Mouse (Mus musculus) intestine, postnatal 0 days (tissue): Measurements from ENCODE around the gene Akirin1. TPM values are rescaled to one million over a fixed set of nuclear protein-coding genes. Genes with fewer than 3 reads are reported as not detected.

Experiments
- ATAC-seq: fragments of 200-750 bp; cut with Nextera tagmentation; 2 replicates; pipeline ENCODE4 v1.8.0; 2017; ENCODE audit warnings: mild to moderate bottlenecking, moderate TSS enrichment, moderate library complexity
- H3K27ac ChIP-seq: fragments of 300-500 bp; sonication (generic); 2 replicates; pipeline ENCODE4 v1.5.1; 2014; ENCODE audit warnings: mild to moderate bottlenecking, low read depth, low read length, moderate library complexity
- H3K27me3 ChIP-seq: fragments of 300-500 bp; sonication (generic); replicated peaks from 2 replicates; pipeline ENCODE4 v1.6.1; 2014; ENCODE audit warnings: low read length, mixed read lengths; ENCODE audit not compliant: control insufficient read depth, insufficient read depth
- H3K36me3 ChIP-seq: fragments of 300-500 bp; sonication (generic); 2 replicates; pipeline ENCODE4 v1.6.1; 2014; ENCODE audit warnings: mild to moderate bottlenecking, moderate library complexity; ENCODE audit not compliant: control insufficient read depth, insufficient read depth
- H3K4me1 ChIP-seq: fragments of 300-500 bp; sonication (generic); replicated peaks from 2 replicates; pipeline ENCODE4 v1.6.1; 2014; ENCODE audit warnings: antibody characterized with exemption, low read length, mixed read lengths; ENCODE audit not compliant: control insufficient read depth, insufficient read depth
- H3K4me2 ChIP-seq: fragments of 300-500 bp; sonication (generic); replicated peaks from 2 replicates; pipeline ENCODE4 v1.6.1; 2014; ENCODE audit warnings: low read depth, mild to moderate bottlenecking, moderate library complexity
- H3K4me3 ChIP-seq: fragments of 300-500 bp; sonication (generic); 2 replicates; pipeline ENCODE4 v1.5.1; 2014; ENCODE audit warnings: low read depth, low read length
- H3K9ac ChIP-seq: fragments of 300-500 bp; sonication (generic); 2 replicates; pipeline ENCODE4 v1.6.1; 2014; ENCODE audit warnings: mild to moderate bottlenecking, low read depth, low read length
- H3K9me3 ChIP-seq: fragments of 300-500 bp; sonication (generic); 2 replicates; pipeline ENCODE4 v1.6.1; 2016; ENCODE audit warnings: mixed run types; ENCODE audit not compliant: control insufficient read depth
- CTCF ChIP-seq: sonication (generic); IDR thresholded peaks from 2 replicates; pipeline ENCODE4 v1.5.1; 2016; ENCODE audit warnings: low read depth, mild to moderate bottlenecking, control low read depth, antibody characterized with exemption, moderate library complexity
- WGBS: fragments of 180-500 bp; shearing (Covaris S2); extraction: QIAGEN DNeasy Blood & Tissue Kit; methylation state at CpG from one replicate; pipeline ENCODE4 v1.1.7; 2014; 5-methylcytosine and 5-hydroxymethylcytosine counted together
- polyA plus RNA-seq: library from polyadenylated mRNA; unstranded; fragments of >200 nt; fragmentation: Nextera tagmentation; extraction: Ambion mirVana; gene quantifications from 2 replicates; pipeline ENCODE4 v1.2.1, GENCODE M21; 2015

Gene Akirin1
- polyA plus RNA-seq, 1 experiment from 2014 or later = 38.0 TPM

- no peak for TF ChIP-seq CTCF
- Histone ChIP-seq H3K27ac (no peak overlapping the region), H3K4me1 (no peaks in the 10 kb centered on the region), H3K9ac (no peak overlapping the region), H3K27me3 (no peaks in the 10 kb centered on the region), H3K4me2 (no peak overlapping the region), H3K9me3 (no peaks in the 10 kb centered on the region), H3K36me3 (no peaks in the 10 kb centered on the region), H3K4me3 (no peak overlapping the region)
- 94% methylated on average over 5 of the region's 5 CpGs for WGBS
- ATAC-seq = no peak
These were observed 42.8 kb downstream of the Akirin1 start for GRCm38 (mm10) chr4:123707340-123707739.

GRCm38 (mm10) chr4:123705340-123705739 lies 44.8 kb downstream of the Akirin1 start:
- Histone ChIP-seq H3K27me3 (no peaks in the 10 kb centered on the region), H3K27ac (no peak overlapping the region), H3K4me2 (no peak overlapping the region), H3K36me3 (no peaks in the 10 kb centered on the region), H3K9ac (no peak overlapping the region), H3K4me3 (no peak overlapping the region), H3K4me1 (no peaks in the 10 kb centered on the region), H3K9me3 (no peaks in the 10 kb centered on the region)
- no peak for TF ChIP-seq CTCF
- WGBS = 86% methylated on average over 2 of the region's 2 CpGs
- no peak for ATAC-seq

- no peaks in the 10 kb centered on the region for H3K27me3 ChIP-seq
- H3K4me3 ChIP-seq = no peak overlapping the region
- no peak for ATAC-seq
- 77% methylated on average over 12 of the region's 12 CpGs for WGBS
- no peak for TF ChIP-seq CTCF
- H3K27ac ChIP-seq = no peak overlapping the region
- no peak overlapping the region for H3K4me2 ChIP-seq
- no peaks in the 10 kb centered on the region for H3K9me3 ChIP-seq
- no peaks in the 10 kb centered on the region for H3K36me3 ChIP-seq
- H3K4me1 ChIP-seq = no peaks in the 10 kb centered on the region
- no peak overlapping the region for H3K9ac ChIP-seq
These were observed 56.8 kb downstream of the Akirin1 start for GRCm38 (mm10) chr4:123693384-123693783.

GRCm38 (mm10) chr4:123692071-123692470 lies 58.1 kb downstream of the Akirin1 start:
- Histone ChIP-seq H3K27ac (no peak overlapping the region), H3K9ac (no peak overlapping the region), H3K4me3 (no peak overlapping the region), H3K9me3 (no peaks in the 10 kb centered on the region), H3K4me1 (no peaks in the 10 kb centered on the region), H3K4me2 (no peak overlapping the region), H3K36me3 (no peaks in the 10 kb centered on the region), H3K27me3 (no peaks in the 10 kb centered on the region)
- 86% methylated on average over 3 of the region's 3 CpGs for WGBS
- no peak for ATAC-seq
- no peak for TF ChIP-seq CTCF

GRCm38 (mm10) chr4:123690311-123690710 lies 59.8 kb downstream of the Akirin1 start:
- no peak for TF ChIP-seq CTCF
- no peaks in the 10 kb centered on the region for H3K9me3 ChIP-seq
- H3K9ac ChIP-seq = no peak overlapping the region
- ATAC-seq = no peak
- H3K4me2 ChIP-seq = no peak overlapping the region
- peaks cover 8% of the 10 kb centered on the region; the same call in 1 of the 2 replicates for H3K27me3 ChIP-seq
- H3K36me3 ChIP-seq = no peaks in the 10 kb centered on the region
- H3K27ac ChIP-seq = no peak overlapping the region
- WGBS = 84% methylated on average over 10 of the region's 10 CpGs
- no peak overlapping the region for H3K4me3 ChIP-seq
- no peaks in the 10 kb centered on the region for H3K4me1 ChIP-seq

GRCm38 (mm10) chr4:123687025-123687781 lies 62.9 kb downstream of the Akirin1 start:
- Histone ChIP-seq H3K36me3 (no peaks in the 10 kb centered on the region), H3K27me3 (peaks cover 8% of the 10 kb centered on the region; the same call in 1 of the 2 replicates), H3K4me3 (peak overlapping the region; percentile 61), H3K27ac (no peak overlapping the region), H3K9ac (peak overlapping the region; percentile 47), H3K9me3 (no peaks in the 10 kb centered on the region), H3K4me1 (no peaks in the 10 kb centered on the region), H3K4me2 (peak overlapping the region; percentile 97)
- peak; percentile 48; the same call in 1 of the 2 replicates for ATAC-seq
- 1% methylated on average over 44 of the region's 89 CpGs for WGBS
- TF ChIP-seq CTCF = no peak
